Mouse (Mus musculus) heart, adult 9 months (tissue): Measurements from ENCODE around the gene Gm11627.
"Not testable (repeated sequence)": the region's sequence is repeated elsewhere in the genome, so short reads cannot be mapped to it uniquely, and the experiment has no call there.

Source experiments
- DNase-seq, 2 experiments: peaks; one replicate each; pipeline ENCODE4 v3.0.0; 2022; ENCODE audit warnings: low spot score in 2 of 2

Gene Gm11627

GRCm38 (mm10) chr11:102579165-102580033, at the start of gene Gm11627:
TSS of gene Gm11627 (minus strand) at chr11:102579461.
- no peak for DNase-seq

GRCm38 (mm10) chr11:102628529-102628928, 49.3 kb upstream of the Gm11627 start:
- no peak for DNase-seq

DNA sequence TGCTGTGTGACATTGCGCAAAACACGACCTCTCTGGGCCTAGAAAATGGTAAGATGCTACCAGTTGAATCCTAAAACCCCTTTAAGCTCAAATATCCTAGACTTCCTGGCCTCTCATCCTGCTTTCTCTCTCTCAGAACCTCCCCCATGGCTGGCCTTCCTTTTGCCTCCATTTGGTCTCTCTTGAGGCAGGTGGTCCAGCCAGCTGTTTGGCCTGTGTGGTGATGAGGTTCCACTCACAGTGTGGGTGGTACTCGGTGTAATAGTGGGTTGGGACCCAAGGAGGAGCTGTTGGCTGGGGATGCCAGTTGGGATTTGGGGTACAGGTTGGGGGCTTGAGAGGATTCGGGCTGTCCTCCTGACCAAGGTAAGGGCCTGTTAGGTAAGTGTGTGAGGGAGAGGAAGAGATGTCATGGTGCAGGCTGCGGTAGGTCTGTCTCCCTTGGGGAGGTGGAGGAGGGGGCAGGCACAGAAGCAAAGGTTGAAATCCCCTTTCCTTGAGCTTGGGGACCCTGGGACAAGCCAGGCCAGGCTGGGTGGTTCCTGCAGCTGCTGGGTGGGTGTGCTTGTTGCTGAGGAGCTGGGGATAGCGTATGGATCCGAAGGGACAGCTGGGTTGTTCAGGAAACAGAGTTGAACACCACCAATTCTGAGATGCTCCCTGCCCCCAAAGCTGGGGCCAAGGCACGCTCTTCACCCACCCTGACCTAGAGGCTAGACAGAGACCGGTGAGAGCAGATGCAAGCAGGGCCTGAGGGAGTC, 48.1 kb upstream of the Gm11627 start:
- DNase-seq = no peak

DNA sequence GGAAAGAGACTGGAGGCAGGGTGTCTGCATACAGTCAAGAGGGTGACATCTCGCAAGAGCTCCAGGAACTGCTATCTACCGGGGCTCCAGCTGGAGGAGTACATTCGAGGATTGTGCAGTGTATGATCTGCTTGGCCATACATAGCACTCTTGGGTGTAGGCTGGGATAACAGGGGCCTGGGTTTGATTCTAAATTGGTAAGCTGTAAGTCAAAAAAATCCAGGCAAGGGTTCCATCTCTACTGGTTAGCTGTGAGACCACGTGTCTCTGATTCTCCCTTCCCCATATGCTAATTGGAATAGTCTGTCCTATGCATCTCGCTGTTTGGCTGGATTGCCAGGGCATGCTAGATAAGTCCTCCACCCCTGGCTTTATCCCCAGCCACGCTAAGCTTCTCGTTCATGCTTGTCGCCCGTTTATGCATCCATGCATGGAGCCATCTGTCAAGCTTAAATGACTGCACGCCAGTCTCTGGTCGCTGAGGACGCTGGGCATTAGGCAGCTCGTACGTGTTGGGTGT, 45.7 kb upstream of the Gm11627 start:
- DNase-seq = no peak

- peak in 1 of 2 experiments; percentile 21 for DNase-seq
These were observed 44.9 kb upstream of the Gm11627 start for GRCm38 (mm10) chr11:102623876-102624789.

DNA sequence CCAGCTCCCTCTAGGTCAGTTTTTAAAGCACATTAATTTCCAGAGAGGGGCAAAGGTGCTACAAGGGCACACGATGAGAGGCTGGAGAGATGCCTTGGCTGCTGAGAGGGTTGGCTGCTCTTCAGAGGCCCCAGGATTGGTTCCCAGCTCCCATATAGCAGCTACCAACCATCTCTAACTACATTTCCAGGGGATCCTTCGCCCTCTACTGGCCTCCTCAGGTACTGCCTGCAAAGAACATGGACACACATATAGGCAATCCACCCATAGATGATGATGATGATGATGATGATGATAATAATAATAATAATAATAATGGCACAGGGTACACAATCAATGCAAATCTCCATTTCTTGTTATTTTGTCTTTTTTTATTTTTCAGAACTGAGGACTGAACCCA, 40.2 kb upstream of the Gm11627 start:
- no peak for DNase-seq

- no peak for DNase-seq
These were observed 32.0 kb upstream of the Gm11627 start for GRCm38 (mm10) chr11:102611317-102611705.

- DNase-seq = no peak
These were observed 31.5 kb upstream of the Gm11627 start for GRCm38 (mm10) chr11:102610675-102611316.

DNA sequence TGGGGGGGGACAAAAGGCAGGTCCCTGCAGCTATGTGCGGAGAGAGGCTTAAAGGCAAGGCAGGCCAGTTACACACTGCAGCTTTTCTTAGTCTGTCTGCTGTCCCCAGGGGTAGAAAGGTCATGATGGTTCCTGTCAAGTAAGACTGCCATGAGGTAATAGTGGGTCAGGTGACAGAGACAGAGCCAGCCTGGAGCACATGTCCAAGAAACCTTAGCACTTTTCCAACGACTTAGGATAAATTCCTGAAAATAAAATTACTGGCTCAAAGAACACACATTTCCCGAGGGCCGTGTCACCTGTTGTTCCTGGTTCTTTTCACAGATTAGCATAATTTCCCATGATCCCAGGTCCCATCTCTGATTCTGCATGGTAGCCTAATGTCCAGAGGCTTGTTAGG, 31.0 kb upstream of the Gm11627 start:
- no peak for DNase-seq

- no peak for DNase-seq
These were observed 30.2 kb upstream of the Gm11627 start for GRCm38 (mm10) chr11:102609483-102609882.

- no peak for DNase-seq
These were observed 29.4 kb upstream of the Gm11627 start for GRCm38 (mm10) chr11:102608691-102609090.

DNA sequence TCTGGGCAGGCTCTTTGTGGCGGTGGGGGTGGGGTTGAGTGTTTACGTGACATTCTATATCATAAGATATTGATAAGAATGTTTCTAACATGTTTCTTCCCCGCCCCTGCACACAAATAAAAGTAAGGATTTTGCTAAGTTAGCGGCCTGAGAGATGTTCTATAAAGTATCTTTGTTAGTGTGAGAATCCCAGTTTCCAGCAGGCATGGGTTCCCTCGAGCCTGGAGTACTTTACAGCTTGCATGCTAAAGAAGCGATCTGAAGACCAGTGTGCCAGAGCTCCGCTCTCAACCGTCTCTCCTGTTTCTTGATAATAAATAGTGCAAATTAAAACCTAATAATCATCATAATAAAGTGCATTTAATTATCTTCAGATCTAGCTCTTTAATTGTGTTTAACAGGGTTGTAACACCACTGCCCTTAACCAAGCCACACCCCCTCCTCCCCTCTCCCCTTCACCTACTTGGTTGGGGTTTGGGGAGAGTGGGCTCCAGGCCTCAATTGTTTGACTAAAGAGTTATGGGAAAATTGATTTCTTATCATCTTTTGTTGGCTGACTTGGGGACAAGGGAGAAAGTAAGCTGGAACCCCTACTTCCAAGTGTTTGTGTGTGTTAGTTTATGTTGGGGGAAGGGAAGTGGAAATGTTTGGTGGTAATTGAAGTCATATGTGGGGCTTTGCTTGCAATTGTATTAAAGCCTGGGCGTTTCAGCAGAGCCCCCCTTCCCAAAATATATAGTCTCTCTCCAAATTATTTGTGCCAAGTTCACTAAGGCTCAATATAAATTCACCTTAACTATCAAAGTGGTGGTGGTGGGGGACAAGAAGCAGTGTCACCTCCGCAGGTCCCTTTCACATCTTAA, 28.7 kb upstream of the Gm11627 start:
- no peak for DNase-seq

DNA sequence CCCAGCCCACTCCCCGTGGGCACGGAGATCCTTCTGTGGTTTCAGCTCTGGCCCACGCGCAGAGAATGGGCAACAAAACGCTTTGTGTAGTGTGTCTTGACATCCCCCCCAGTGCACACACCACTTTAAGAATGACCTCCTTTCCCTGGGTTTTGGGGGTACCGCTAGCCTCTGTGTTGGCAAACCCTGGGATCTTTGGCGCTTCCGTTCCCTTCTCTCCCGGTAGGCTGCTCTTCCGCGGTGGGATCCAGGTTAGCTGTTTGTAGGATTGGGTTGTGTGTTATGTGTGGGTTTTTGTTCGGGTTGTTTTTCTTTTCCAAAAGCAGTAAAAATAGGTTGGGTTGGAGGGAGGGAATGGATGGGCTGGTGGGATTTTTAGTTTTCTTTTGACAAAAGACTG, 27.9 kb upstream of the Gm11627 start:
- not testable (repeated sequence) for DNase-seq

DNA sequence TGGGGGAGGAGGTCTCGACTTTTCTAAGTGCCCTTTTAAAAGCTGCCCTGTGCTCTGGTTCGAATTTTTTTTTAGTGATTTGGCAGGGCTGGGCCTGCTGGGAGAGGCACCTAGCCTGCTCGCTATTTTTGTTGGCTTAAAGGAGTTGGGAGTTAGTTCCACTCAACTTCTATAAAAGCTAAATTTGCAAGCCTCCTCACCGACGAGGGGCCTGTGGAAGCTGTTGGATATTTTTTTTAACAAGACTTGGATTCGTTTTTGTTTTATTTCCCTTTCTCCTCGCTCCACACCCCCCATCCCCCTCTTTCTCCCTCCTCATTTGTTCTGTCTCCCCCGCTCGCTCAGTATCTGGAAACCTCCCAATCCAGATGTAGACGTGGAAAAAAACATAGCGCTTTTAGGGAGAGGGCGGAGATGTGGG, 27.5 kb upstream of the Gm11627 start:
- no peak for DNase-seq

DNA sequence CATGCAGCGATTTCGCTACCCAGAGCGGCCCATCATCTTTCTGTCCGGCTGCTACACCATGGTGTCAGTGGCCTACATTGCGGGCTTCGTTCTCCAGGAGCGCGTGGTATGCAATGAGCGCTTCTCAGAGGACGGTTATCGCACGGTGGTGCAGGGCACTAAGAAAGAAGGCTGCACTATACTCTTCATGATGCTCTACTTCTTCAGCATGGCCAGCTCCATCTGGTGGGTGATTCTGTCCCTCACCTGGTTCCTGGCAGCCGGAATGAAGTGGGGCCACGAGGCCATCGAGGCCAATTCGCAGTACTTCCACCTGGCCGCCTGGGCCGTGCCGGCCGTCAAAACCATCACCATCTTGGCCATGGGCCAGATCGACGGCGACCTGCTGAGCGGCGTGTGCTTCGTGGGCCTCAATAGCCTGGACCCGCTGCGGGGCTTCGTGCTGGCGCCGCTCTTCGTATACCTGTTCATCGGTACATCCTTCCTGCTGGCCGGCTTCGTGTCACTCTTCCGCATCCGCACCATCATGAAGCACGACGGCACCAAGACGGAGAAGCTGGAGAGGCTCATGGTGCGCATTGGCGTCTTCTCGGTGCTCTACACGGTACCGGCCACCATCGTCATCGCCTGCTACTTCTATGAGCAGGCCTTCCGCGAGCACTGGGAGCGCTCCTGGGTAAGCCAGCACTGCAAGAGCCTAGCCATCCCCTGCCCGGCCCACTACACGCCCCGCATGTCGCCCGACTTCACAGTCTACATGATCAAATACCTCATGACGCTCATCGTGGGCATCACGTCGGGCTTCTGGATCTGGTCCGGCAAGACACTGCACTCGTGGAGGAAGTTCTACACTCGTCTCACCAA, 26.5 kb upstream of the Gm11627 start:
- no peak for DNase-seq

DNA sequence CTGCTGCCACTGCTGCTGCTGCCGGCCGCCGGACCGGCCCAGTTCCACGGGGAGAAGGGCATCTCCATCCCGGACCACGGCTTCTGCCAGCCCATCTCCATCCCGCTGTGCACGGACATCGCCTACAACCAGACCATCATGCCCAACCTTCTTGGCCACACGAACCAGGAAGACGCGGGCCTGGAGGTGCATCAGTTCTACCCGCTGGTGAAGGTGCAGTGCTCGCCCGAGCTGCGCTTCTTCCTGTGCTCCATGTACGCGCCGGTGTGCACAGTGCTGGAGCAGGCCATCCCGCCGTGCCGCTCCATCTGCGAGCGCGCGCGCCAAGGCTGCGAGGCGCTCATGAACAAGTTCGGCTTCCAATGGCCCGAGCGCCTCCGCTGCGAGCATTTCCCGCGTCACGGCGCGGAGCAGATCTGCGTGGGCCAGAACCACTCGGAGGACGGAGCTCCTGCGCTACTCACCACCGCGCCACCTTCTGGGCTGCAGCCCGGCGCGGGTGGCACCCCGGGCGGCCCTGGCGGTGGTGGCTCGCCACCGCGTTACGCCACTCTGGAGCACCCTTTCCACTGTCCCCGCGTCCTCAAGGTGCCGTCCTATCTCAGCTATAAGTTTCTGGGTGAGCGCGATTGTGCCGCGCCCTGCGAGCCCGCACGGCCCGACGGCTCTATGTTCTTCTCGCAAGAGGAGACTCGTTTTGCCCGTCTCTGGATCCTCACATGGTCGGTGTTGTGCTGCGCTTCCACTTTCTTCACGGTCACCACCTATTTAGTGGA, 25.7 kb upstream of the Gm11627 start:
- peak; percentile 13 to 20 for DNase-seq

- DNase-seq = peak; percentile 91 to 94
These were observed 24.8 kb upstream of the Gm11627 start, which contains the start of gene Fzd2 for GRCm38 (mm10) chr11:102604010-102604584. TSS of gene Fzd2 (plus strand) at chr11:102604396.

DNA sequence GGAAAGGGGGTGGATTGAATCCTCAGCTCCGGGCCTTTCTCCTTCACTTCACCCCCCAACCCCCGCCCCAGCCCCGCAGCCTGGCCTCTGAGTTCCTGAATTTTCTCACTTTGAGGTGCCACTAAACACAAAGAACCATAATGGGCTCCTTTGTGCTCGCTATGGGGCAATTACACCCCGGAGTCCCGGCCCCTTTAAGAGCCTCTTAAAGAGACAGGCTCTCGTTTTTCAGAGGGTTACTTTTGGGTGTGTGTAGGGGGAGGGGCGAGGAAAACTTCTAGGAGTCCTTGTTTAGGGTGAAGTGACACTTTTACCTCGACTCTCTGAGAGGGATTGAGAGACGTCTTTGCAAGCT, 24.2 kb upstream of the Gm11627 start:
- DNase-seq = peak; percentile 62 to 72
